Mouse (Mus musculus): Measurements from ENCODE around the gene Rorc. TPM values are rescaled to one million over a fixed set of nuclear protein-coding genes. Genes with fewer than 3 reads are reported as not detected.

The Rorc gene
- total RNA-seq, 2 experiments from 2014 or later, result 97.8 to 99.7 TPM

- Histone ChIP-seq H3K27ac (no peak overlapping the region), H3K4me3 (no peak overlapping the region)
- TF ChIP-seq CTCF (IDR thresholded peaks at IDR 0.05), result no peak
- no peak for DNase-seq
- intact Hi-C loops (cut with DNase I), result no loop called here
Measured at GRCm38 (mm10) chr3:94379831-94380510, 7.4 kb downstream of the Rorc start.

- intact Hi-C loops (cut with DNase I), result no loop called here
- TF ChIP-seq CTCF (IDR thresholded peaks at IDR 0.05), result no peak
Measured at GRCm38 (mm10) chr3:94382308-94382707, 9.7 kb downstream of the Rorc start.

GRCm38 (mm10) chr3:94383476-94383875 lies 10.9 kb downstream of the Rorc start:
- Histone ChIP-seq H3K4me3 (no peak overlapping the region), H3K27ac (no peak overlapping the region)
- intact Hi-C loops (cut with DNase I), result no loop called here
- TF ChIP-seq CTCF (IDR thresholded peaks at IDR 0.05), result no peak
- no peak for DNase-seq

More at GRCm38 (mm10) chr3:94382308-94382707, 9.7 kb downstream of the Rorc start:
- no peak for DNase-seq
- Histone ChIP-seq H3K4me3 (no peak overlapping the region), H3K27ac (no peak overlapping the region)

- TF ChIP-seq CTCF (IDR thresholded peaks at IDR 0.05), result no peak
- H3K4me3 ChIP-seq, result no peak overlapping the region
- no peak for DNase-seq
- H3K27ac ChIP-seq, result no peak overlapping the region
- intact Hi-C loops (cut with DNase I), result no loop called here
Measured at GRCm38 (mm10) chr3:94386671-94387070, 14.1 kb downstream of the Rorc start.

GRCm38 (mm10) chr3:94387391-94387790 lies 14.8 kb downstream of the Rorc start:
- H3K4me3 ChIP-seq, result no peak overlapping the region
- DNase-seq, result no peak
- no peak overlapping the region for H3K27ac ChIP-seq
- intact Hi-C loops (cut with DNase I), result no loop called here
- TF ChIP-seq CTCF (IDR thresholded peaks at IDR 0.05), result no peak

- DNase-seq, result no peak
- no peak overlapping the region for H3K4me3 ChIP-seq
- TF ChIP-seq CTCF (IDR thresholded peaks at IDR 0.05), result no peak
- no peak overlapping the region for H3K27ac ChIP-seq
- intact Hi-C loops (cut with DNase I), result no loop called here
Measured at GRCm38 (mm10) chr3:94388047-94388446, 15.5 kb downstream of the Rorc start.

- no peak for DNase-seq
- H3K4me3 ChIP-seq, result no peak overlapping the region
- TF ChIP-seq CTCF (IDR thresholded peaks at IDR 0.05), result no peak
- no peak overlapping the region for H3K27ac ChIP-seq
- intact Hi-C loops (cut with DNase I), result no loop called here
Measured at GRCm38 (mm10) chr3:94389420-94389819, 16.8 kb downstream of the Rorc start.

GRCm38 (mm10) chr3:94391001-94391400 lies 18.4 kb downstream of the Rorc start:
- no peak for TF ChIP-seq CTCF (IDR thresholded peaks at IDR 0.05)
- Histone ChIP-seq H3K4me3 (no peak overlapping the region), H3K27ac (no peak overlapping the region)
- intact Hi-C loops (cut with DNase I), result no loop called here
- DNase-seq, result peak; percentile 50

- DNase-seq, result no peak
- intact Hi-C loops (cut with DNase I), result no loop called here
Measured at GRCm38 (mm10) chr3:94392128-94392527, 19.5 kb downstream of the Rorc start.

GRCm38 (mm10) chr3:94393049-94393448 lies 20.5 kb downstream of the Rorc start:
- TF ChIP-seq CTCF (IDR thresholded peaks at IDR 0.05), result no peak
- intact Hi-C loops (cut with DNase I), result no loop called here
- DNase-seq, result no peak
- H3K4me3 ChIP-seq, result no peak overlapping the region
- H3K27ac ChIP-seq, result no peak overlapping the region

More at GRCm38 (mm10) chr3:94392128-94392527, 19.5 kb downstream of the Rorc start:
- H3K27ac ChIP-seq, result no peak overlapping the region
- no peak overlapping the region for H3K4me3 ChIP-seq
- no peak for TF ChIP-seq CTCF (IDR thresholded peaks at IDR 0.05)

- Histone ChIP-seq H3K4me3 (no peak overlapping the region), H3K27ac (no peak overlapping the region)
- intact Hi-C loops (cut with DNase I), result no loop called here
- no peak for TF ChIP-seq CTCF (IDR thresholded peaks at IDR 0.05)
- DNase-seq, result no peak
Measured at GRCm38 (mm10) chr3:94396336-94396735, 23.7 kb downstream of the Rorc start.

- no peak for TF ChIP-seq CTCF (IDR thresholded peaks at IDR 0.05)
- Histone ChIP-seq H3K4me3 (no peak overlapping the region), H3K27ac (no peak overlapping the region)
- intact Hi-C loops (cut with DNase I), result no loop called here
- DNase-seq, result no peak
Measured at GRCm38 (mm10) chr3:94396851-94397250, 24.3 kb downstream of the Rorc start.

GRCm38 (mm10) chr3:94398217-94398616 lies 25.6 kb downstream of the Rorc start, which contains the start of gene Lingo4:
Gene Lingo4, plus strand, starts transcription at chr3:94398517.
- intact Hi-C loops (cut with DNase I), result no loop called here
- no peak for DNase-seq
- Histone ChIP-seq H3K4me3 (peak within 1 kb of the TSS; percentile 41), H3K27ac (no peak within 1 kb of the TSS)
- TF ChIP-seq CTCF (IDR thresholded peaks at IDR 0.05), result no peak

GRCm38 (mm10) chr3:94398943-94399481 lies 26.4 kb downstream of the Rorc start:
- no peak for TF ChIP-seq CTCF (IDR thresholded peaks at IDR 0.05)
- intact Hi-C loops (cut with DNase I), result no loop called here
- H3K27ac ChIP-seq, result no peak overlapping the region
- no peak for DNase-seq
- peak overlapping the region; percentile 41 for H3K4me3 ChIP-seq
